Mouse (Mus musculus) inflammation-experienced regulatory T-cells, adult 16 weeks (primary cell): ENCODE results near the gene Atp8a1. TPM values are rescaled to one million over a fixed set of nuclear protein-coding genes. Genes with fewer than 3 reads are reported as not detected.

Source experiments
- polyA plus RNA-seq: library from polyadenylated mRNA; unstranded; fragments of 100-300 nt; shearing (Covaris generic); gene quantifications from one replicate; pipeline ENCODE4 v1.2.1, GENCODE M21; 2017

Atp8a1 gene
- polyA plus RNA-seq = 15.0 TPM

GRCm38 (mm10) chr5:67847253-67848165, at the start of gene Atp8a1:
TSS of gene Atp8a1 (minus strand) at chr5:67847434.

GRCm38 (mm10) chr5:67607804-67608673, 239.2 kb downstream of the Atp8a1 start, which contains the start of gene Shisa3:
TSS of gene Shisa3 (plus strand) at chr5:67607882.

Other genes starting within 250 kb of the Atp8a1 start
- gene Shisa3, start 239.6 kb downstream of the Atp8a1 start, polyA plus RNA-seq = not detected
- gene Gm5108, start 94.2 kb upstream of the Atp8a1 start, polyA plus RNA-seq = not detected
- gene Gm21905, start 99.0 kb upstream of the Atp8a1 start, polyA plus RNA-seq = not detected
- gene Grxcr1, start 184.4 kb upstream of the Atp8a1 start, polyA plus RNA-seq = not detected